Mouse (Mus musculus) C2C12 (cell line): ENCODE measurements around the gene Nsdhl. TPM values are rescaled to one million over a fixed set of nuclear protein-coding genes. Genes with fewer than 3 reads are reported as not detected.

Source experiments
- H3K27me3 ChIP-seq: one replicate; pipeline ENCODE4 v1.6.1; 2011; ENCODE audit not compliant: control insufficient read depth, insufficient read depth, insufficient read length
- H3K36me3 ChIP-seq: one replicate; pipeline ENCODE4 v1.6.1; 2011; ENCODE audit not compliant: control insufficient read depth, insufficient read depth
- H3K4me3 ChIP-seq: one replicate; pipeline ENCODE4 v1.5.1; 2011; ENCODE audit warnings: mild to moderate bottlenecking, control low read depth; ENCODE audit not compliant: poor library complexity, insufficient read depth, severe bottlenecking
- H3K79me2 ChIP-seq: one replicate; pipeline ENCODE4 v1.6.1; 2011; ENCODE audit not compliant: control insufficient read depth, insufficient read depth
- H3K79me3 ChIP-seq: one replicate; pipeline ENCODE4 v1.6.1; 2011; ENCODE audit warnings: low read depth, control low read depth
- H3ac ChIP-seq: one replicate; pipeline ENCODE3; 2011; ENCODE audit warnings: low read depth; ENCODE audit not compliant: control insufficient read depth, insufficient read length
- CEBPB ChIP-seq: IDR thresholded peaks from one replicate; pipeline ENCODE4 v1.6.1; 2011; ENCODE audit warnings: low read depth, mild to moderate bottlenecking, control low read depth, moderate library complexity
- CTCF ChIP-seq: IDR thresholded peaks from one replicate; pipeline ENCODE4 v1.5.1; 2011; ENCODE audit not compliant: control insufficient read depth, insufficient read depth, insufficient read length
- FOSL1 ChIP-seq: IDR thresholded peaks from one replicate; pipeline ENCODE4 v1.8.0; 2011; ENCODE audit warnings: mild to moderate bottlenecking, low read length; ENCODE audit not compliant: poor library complexity, insufficient read depth, severe bottlenecking
- MAX ChIP-seq: IDR thresholded peaks from one replicate; pipeline ENCODE4 v1.6.1; 2011; ENCODE audit warnings: mild to moderate bottlenecking, control low read depth
- MYOD1 ChIP-seq: IDR thresholded peaks from one replicate; pipeline ENCODE4 v1.6.1; 2011; ENCODE audit warnings: low read depth; ENCODE audit not compliant: control insufficient read depth, insufficient read length
- MYOG ChIP-seq: IDR thresholded peaks from one replicate; pipeline ENCODE4 v1.6.1; 2011; ENCODE audit not compliant: control insufficient read depth, insufficient read length; ENCODE audit errors: extremely low read depth
- USF1 ChIP-seq: IDR thresholded peaks from one replicate; pipeline ENCODE4 v1.6.1; 2011; ENCODE audit warnings: low read depth, mild to moderate bottlenecking, control low read depth, moderate library complexity
- polyA plus RNA-seq: library from polyadenylated mRNA; unstranded; fragments of >200 nt; fragmentation: generic; extraction: Trizol; gene quantifications from one replicate; pipeline ENCODE4 v1.2.1, GENCODE M21; 2012; ENCODE audit warnings: missing spikeins

The Nsdhl gene
- polyA plus RNA-seq, 1 experiment = 41.1 TPM

GRCm38 (mm10) chrX:72908404-72908741 lies 10.0 kb upstream of the Nsdhl start:
- no peaks in the 10 kb centered on the region for H3K79me2 ChIP-seq
- no peaks in the 10 kb centered on the region for H3K27me3 ChIP-seq
- TF ChIP-seq MYOD1 (no peak), MYOG (no peak), USF1 (no peak), FOSL1 (no peak), CEBPB (no peak), CTCF (no peak), MAX (no peak)
- H3K36me3 ChIP-seq = no peaks in the 10 kb centered on the region
- no peaks in the 10 kb centered on the region for H3K79me3 ChIP-seq
- no peak overlapping the region for H3ac ChIP-seq
- H3K4me3 ChIP-seq = no peak overlapping the region

GRCm38 (mm10) chrX:72911611-72912010 lies 6.7 kb upstream of the Nsdhl start:
- Histone ChIP-seq H3ac (no peak overlapping the region), H3K79me3 (no peaks in the 10 kb centered on the region), H3K4me3 (no peak overlapping the region), H3K36me3 (peaks cover 5% of the 10 kb centered on the region), H3K27me3 (no peaks in the 10 kb centered on the region), H3K79me2 (no peaks in the 10 kb centered on the region)
- TF ChIP-seq MYOG (no peak), USF1 (no peak), FOSL1 (no peak)

GRCm38 (mm10) chrX:72918682-72919059 lies 314 bp downstream of the Nsdhl start:
- peaks cover 5% of the 10 kb centered on the region for H3K36me3 ChIP-seq
- peak overlapping the region; percentile 69 for H3ac ChIP-seq
- peaks cover 1% of the 10 kb centered on the region for H3K79me3 ChIP-seq
- peaks cover 10% of the 10 kb centered on the region for H3K79me2 ChIP-seq
- peak overlapping the region; percentile 49 for H3K4me3 ChIP-seq
- TF ChIP-seq FOSL1 (no peak), MAX (no peak), USF1 (no peak), MYOG (no peak), MYOD1 (no peak)
- H3K27me3 ChIP-seq = no peaks in the 10 kb centered on the region

GRCm38 (mm10) chrX:72921391-72921790 lies 3.0 kb downstream of the Nsdhl start:
- H3K79me2 ChIP-seq = peaks cover 10% of the 10 kb centered on the region
- peaks cover 3% of the 10 kb centered on the region for H3K36me3 ChIP-seq
- H3K27me3 ChIP-seq = no peaks in the 10 kb centered on the region
- H3K79me3 ChIP-seq = peaks cover 1% of the 10 kb centered on the region
- no peak overlapping the region for H3ac ChIP-seq
- TF ChIP-seq MYOG (no peak), CTCF (no peak), USF1 (no peak), MAX (no peak), CEBPB (no peak), MYOD1 (no peak), FOSL1 (no peak)
- H3K4me3 ChIP-seq = no peak overlapping the region

GRCm38 (mm10) chrX:72953464-72953863 lies 35.1 kb downstream of the Nsdhl start:
- Histone ChIP-seq H3ac (no peak overlapping the region), H3K79me2 (no peaks in the 10 kb centered on the region), H3K79me3 (no peaks in the 10 kb centered on the region), H3K36me3 (peaks cover 15% of the 10 kb centered on the region), H3K4me3 (no peak overlapping the region), H3K27me3 (no peaks in the 10 kb centered on the region)
- no peak for TF ChIP-seq MYOG
- no peak for TF ChIP-seq MYOD1
- no peak for TF ChIP-seq USF1
- no peak for TF ChIP-seq FOSL1
- TF ChIP-seq MAX = no peak
- no peak for TF ChIP-seq CEBPB
- TF ChIP-seq CTCF = no peak

GRCm38 (mm10) chrX:72956486-72956885 lies 38.1 kb downstream of the Nsdhl start:
- TF ChIP-seq FOSL1 = no peak
- TF ChIP-seq CTCF = no peak
- TF ChIP-seq CEBPB = no peak
- TF ChIP-seq MYOD1 = no peak
- no peaks in the 10 kb centered on the region for H3K27me3 ChIP-seq
- no peaks in the 10 kb centered on the region for H3K79me3 ChIP-seq
- H3K79me2 ChIP-seq = no peaks in the 10 kb centered on the region
- peaks cover 9% of the 10 kb centered on the region for H3K36me3 ChIP-seq
- no peak overlapping the region for H3K4me3 ChIP-seq
- H3ac ChIP-seq = no peak overlapping the region
